Mouse (Mus musculus): ENCODE data around the gene Sec14l1. TPM values are rescaled to one million over a fixed set of nuclear protein-coding genes. Genes with fewer than 3 reads are reported as not detected.
A peak's percentile ranks its signal among the peaks of the same experiment; 100 is the strongest.
"Not testable (repeated sequence)": the region's sequence is repeated elsewhere in the genome, so short reads cannot be mapped to it uniquely, and the experiment has no call there.

The Sec14l1 gene
- polyA plus RNA-seq (2012; rRNA removed): 133 and 153 TPM in 2 replicates

DNA sequence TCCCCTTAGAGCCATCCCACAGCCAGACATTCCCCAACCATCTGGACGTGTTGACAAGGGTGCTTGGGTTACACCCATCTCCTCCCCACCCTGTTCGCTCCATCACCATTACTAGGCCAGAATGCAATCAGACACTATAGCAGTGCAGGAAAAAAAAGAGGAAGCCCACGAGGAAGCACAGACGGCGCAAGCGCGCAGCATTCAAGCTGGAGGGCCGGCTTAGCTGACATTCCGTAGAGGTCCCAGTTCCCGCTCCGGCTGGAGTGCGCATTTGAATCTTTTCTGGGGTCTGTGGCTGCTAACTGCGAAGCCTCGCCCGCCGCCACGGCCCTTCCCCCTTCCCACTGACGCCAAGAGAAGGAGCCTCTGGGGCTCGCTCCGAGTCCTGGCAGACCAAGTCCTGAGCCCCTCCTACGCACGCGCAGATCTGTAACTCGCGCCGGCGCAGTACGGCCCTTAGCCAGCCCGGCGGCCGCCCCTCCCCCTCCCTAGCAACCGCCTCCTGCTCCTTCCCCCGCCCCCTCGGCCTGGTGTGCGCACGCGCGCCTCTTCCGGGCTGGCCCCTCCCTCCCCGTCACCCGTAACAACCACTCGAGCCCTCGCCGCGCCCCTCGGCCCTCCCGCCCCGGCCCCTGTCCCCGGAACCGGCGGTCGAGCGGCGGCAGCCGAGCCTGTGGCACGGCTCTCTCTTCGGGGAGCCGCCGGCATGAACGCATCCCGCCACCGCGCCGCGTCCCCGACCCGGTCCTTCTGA is at the start of gene Sec14l1:
Gene Sec14l1, plus strand, starts transcription at position 577 of the 754 bp plus-strand sequence.
- Histone ChIP-seq H3K27me3 (ENCODE audit: control insufficient read depth, insufficient read depth, low read length) (no peaks in the 10 kb centered on the region), H3K27ac (ENCODE audit: control insufficient read depth, insufficient read depth, low read depth, low read length) (peak within 1 kb of the TSS; percentile 73), H3K4me3 (ENCODE audit: control insufficient read depth, low read depth, low read length) (peak within 1 kb of the TSS; percentile 80), H3K36me3 (ENCODE audit: control insufficient read depth, insufficient read depth, low read length) (no peaks in the 10 kb centered on the region), H3K4me1 (ENCODE audit: control insufficient read depth, insufficient read depth, low read length) (peaks cover 12% of the 10 kb centered on the region)
- TF ChIP-seq POLR2A (IDR thresholded peaks at IDR 0.05; ENCODE audit: control insufficient read depth, low read depth, low read length) (peak; percentile 58), CTCF (IDR thresholded peaks at IDR 0.05; ENCODE audit: control insufficient read depth, insufficient read depth, insufficient replicate concordance, low read depth, low read length) (no peak)

DNA sequence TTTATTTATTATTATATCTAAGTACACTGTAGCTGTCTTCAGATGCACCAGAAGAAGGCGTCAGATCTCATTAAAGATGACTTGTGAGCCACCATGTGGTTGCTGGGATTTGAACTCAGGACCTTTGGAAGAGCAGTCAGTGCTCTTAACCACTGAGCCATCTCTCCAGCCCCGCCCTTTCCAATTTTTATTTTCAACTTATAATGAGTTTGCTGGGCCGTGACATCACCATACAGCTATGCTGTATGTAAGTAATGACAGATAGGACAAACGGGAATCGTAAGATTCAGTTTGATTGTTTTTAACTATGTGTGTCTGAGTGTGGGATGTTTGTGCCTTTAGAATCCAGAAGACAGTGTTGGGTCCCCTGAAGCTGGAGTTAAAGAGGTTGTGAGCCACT is 49.4 kb upstream of the Sec14l1 start:
- H3K4me3 ChIP-seq (ENCODE audit: control insufficient read depth, low read depth, low read length); H3K27ac ChIP-seq (ENCODE audit: control insufficient read depth, insufficient read depth, low read depth, low read length); H3K4me1 ChIP-seq (ENCODE audit: control insufficient read depth, insufficient read depth, low read length); H3K27me3 ChIP-seq (ENCODE audit: control insufficient read depth, insufficient read depth, low read length); H3K36me3 ChIP-seq (ENCODE audit: control insufficient read depth, insufficient read depth, low read length): not testable (repeated sequence)

DNA sequence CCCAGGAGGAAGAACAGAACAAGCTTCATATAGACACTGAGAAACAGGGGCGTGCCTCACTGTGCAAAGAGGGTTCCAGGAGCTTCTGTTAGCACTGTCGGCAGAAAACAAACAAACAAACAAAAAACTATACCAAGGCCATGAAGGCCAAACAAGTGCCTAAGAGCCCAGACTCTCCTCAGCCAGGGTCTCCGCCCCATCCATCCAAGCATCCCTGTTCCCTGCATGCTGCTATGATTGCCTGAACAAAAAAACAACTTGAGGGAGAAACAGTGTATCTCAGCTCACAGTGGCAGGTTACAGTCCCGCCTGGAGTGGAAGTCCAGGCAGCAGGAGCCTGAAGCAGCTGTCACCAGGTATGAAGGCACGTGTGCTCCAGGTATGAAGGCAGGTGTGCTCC is 48.2 kb upstream of the Sec14l1 start:
- H3K36me3 ChIP-seq (ENCODE audit: control insufficient read depth, insufficient read depth, low read length): no peaks in the 10 kb centered on the region

DNA sequence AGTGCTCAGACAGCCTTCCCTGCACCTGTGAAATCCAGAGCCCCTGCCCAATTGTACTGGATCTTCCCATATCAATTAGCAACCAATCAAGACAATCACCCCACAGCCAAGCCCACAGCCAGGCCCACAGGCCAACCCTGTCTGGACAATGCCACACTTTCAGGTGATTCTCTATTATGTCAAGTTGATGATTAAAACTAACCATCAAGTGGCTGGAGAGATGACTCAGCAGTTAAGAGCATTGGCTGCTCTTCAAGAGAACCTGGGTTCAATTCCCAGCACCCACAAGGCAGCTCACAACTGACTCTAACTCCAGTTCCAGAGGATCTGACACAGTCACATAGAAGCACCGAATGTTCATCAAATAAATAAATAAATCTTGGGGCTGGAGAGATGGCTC is 46.6 kb upstream of the Sec14l1 start:
- Histone ChIP-seq H3K4me1 (ENCODE audit: control insufficient read depth, insufficient read depth, low read length) (peaks cover 2% of the 10 kb centered on the region), H3K27ac (ENCODE audit: control insufficient read depth, insufficient read depth, low read depth, low read length) (no peak overlapping the region), H3K4me3 (ENCODE audit: control insufficient read depth, low read depth, low read length) (no peak overlapping the region), H3K36me3 (ENCODE audit: control insufficient read depth, insufficient read depth, low read length) (no peaks in the 10 kb centered on the region), H3K27me3 (ENCODE audit: control insufficient read depth, insufficient read depth, low read length) (no peaks in the 10 kb centered on the region)
- no peak for TF ChIP-seq POLR2A (IDR thresholded peaks at IDR 0.05; ENCODE audit: control insufficient read depth, low read depth, low read length)
- no peak for TF ChIP-seq CTCF (IDR thresholded peaks at IDR 0.05; ENCODE audit: control insufficient read depth, insufficient read depth, insufficient replicate concordance, low read depth, low read length)

More for the DNA sequence above, 48.2 kb upstream of the Sec14l1 start:
- TF ChIP-seq POLR2A (IDR thresholded peaks at IDR 0.05; ENCODE audit: control insufficient read depth, low read depth, low read length): no peak
- TF ChIP-seq CTCF (IDR thresholded peaks at IDR 0.05; ENCODE audit: control insufficient read depth, insufficient read depth, insufficient replicate concordance, low read depth, low read length): no peak
- Histone ChIP-seq H3K4me3 (ENCODE audit: control insufficient read depth, low read depth, low read length) (no peak overlapping the region), H3K27ac (ENCODE audit: control insufficient read depth, insufficient read depth, low read depth, low read length) (no peak overlapping the region), H3K27me3 (ENCODE audit: control insufficient read depth, insufficient read depth, low read length) (no peaks in the 10 kb centered on the region), H3K4me1 (ENCODE audit: control insufficient read depth, insufficient read depth, low read length) (no peaks in the 10 kb centered on the region)

DNA sequence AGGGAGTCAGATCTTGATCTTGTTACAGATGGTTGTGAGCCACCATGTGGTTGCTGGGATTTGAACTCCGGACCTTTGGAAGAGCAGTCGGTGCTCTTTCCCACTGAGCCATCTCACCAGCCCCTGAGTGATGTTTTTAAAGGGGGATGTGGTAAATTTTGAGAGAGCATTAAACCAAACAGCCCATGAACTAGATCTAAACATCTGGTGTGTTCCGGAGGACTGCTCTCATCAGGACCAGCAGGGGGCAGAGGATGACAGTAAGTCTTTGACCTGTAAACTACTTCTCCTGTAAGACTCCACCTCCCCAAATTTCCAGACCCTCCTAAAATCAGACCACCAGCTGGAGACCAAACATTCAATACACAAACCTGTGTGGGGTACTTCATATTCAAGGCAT is 45.9 kb upstream of the Sec14l1 start:
- no peaks in the 10 kb centered on the region for H3K27me3 ChIP-seq (ENCODE audit: control insufficient read depth, insufficient read depth, low read length)
- H3K27ac ChIP-seq (ENCODE audit: control insufficient read depth, insufficient read depth, low read depth, low read length): no peak overlapping the region
- no peak for TF ChIP-seq POLR2A (IDR thresholded peaks at IDR 0.05; ENCODE audit: control insufficient read depth, low read depth, low read length)
- no peak for TF ChIP-seq CTCF (IDR thresholded peaks at IDR 0.05; ENCODE audit: control insufficient read depth, insufficient read depth, insufficient replicate concordance, low read depth, low read length)
- no peaks in the 10 kb centered on the region for H3K36me3 ChIP-seq (ENCODE audit: control insufficient read depth, insufficient read depth, low read length)
- no peak overlapping the region for H3K4me3 ChIP-seq (ENCODE audit: control insufficient read depth, low read depth, low read length)
- H3K4me1 ChIP-seq (ENCODE audit: control insufficient read depth, insufficient read depth, low read length): peaks cover 2% of the 10 kb centered on the region

DNA sequence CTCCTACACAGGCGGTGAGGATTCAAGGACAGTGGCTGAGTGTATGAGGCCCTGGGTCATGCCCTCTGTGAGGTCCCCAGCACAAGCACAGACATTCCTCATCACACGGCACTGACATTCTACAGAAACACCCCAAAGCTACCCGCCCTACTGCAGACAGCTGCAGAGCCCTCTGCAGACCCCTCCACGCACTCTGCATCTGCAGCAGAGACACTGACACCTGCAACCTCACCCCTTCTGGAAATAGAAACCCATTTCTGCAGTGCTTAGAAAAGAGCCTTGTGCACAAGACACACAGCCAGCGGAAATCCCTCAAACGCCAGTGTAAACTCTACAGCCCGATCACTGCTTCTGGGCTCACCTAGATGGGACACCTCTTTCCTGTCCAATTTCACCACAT is 44.3 kb upstream of the Sec14l1 start:
- Histone ChIP-seq H3K27ac (ENCODE audit: control insufficient read depth, insufficient read depth, low read depth, low read length) (no peak overlapping the region), H3K27me3 (ENCODE audit: control insufficient read depth, insufficient read depth, low read length) (no peaks in the 10 kb centered on the region), H3K36me3 (ENCODE audit: control insufficient read depth, insufficient read depth, low read length) (no peaks in the 10 kb centered on the region), H3K4me1 (ENCODE audit: control insufficient read depth, insufficient read depth, low read length) (peaks cover 2% of the 10 kb centered on the region), H3K4me3 (ENCODE audit: control insufficient read depth, low read depth, low read length) (no peak overlapping the region)
- TF ChIP-seq POLR2A (IDR thresholded peaks at IDR 0.05; ENCODE audit: control insufficient read depth, low read depth, low read length) (no peak), CTCF (IDR thresholded peaks at IDR 0.05; ENCODE audit: control insufficient read depth, insufficient read depth, insufficient replicate concordance, low read depth, low read length) (no peak)

DNA sequence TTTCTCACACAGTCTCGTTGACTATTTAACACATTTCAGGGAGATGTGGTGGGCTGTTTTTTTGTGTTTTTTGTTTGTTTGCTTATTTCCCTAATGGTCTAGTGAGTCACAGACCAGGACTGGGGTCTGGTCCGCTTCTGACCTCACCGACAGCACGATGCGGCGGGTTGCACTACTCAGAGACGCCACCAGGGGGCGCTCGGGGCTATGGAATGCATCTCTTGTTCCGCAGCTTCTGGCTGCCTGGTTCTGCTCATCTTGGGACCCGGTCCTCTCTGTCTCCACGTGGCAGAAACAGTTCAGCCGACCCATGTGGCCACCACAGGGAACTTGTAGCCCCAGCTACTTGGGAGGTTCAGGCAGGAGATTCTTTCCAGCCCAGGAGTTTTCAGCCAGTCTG is 42.8 kb upstream of the Sec14l1 start:
- H3K4me1 ChIP-seq (ENCODE audit: control insufficient read depth, insufficient read depth, low read length): peaks cover 12% of the 10 kb centered on the region
- no peaks in the 10 kb centered on the region for H3K36me3 ChIP-seq (ENCODE audit: control insufficient read depth, insufficient read depth, low read length)
- H3K4me3 ChIP-seq (ENCODE audit: control insufficient read depth, low read depth, low read length): no peak overlapping the region
- no peak overlapping the region for H3K27ac ChIP-seq (ENCODE audit: control insufficient read depth, insufficient read depth, low read depth, low read length)
- TF ChIP-seq POLR2A (IDR thresholded peaks at IDR 0.05; ENCODE audit: control insufficient read depth, low read depth, low read length): 0 out of 2 replicates have a peak, but pooled peaks have one; percentile 8
- peak; percentile 100 for TF ChIP-seq CTCF (IDR thresholded peaks at IDR 0.05; ENCODE audit: control insufficient read depth, insufficient read depth, insufficient replicate concordance, low read depth, low read length)
- no peaks in the 10 kb centered on the region for H3K27me3 ChIP-seq (ENCODE audit: control insufficient read depth, insufficient read depth, low read length)

All from testis, adult 2 months (tissue).